Mouse (Mus musculus): ENCODE measurements at regions not wholly inside any gene's neighbourhood (a gene's known extent, or its start where the extent isn't known, plus 50 kb on each side); places are given as distances from the start of the nearest gene placed in this dataset.

GRCm38 (mm10) chr13:101024971-101025370 lies 191.7 kb upstream of the Slc30a5 start:
- DNase-seq (ENCODE audit: low spot score) (no peak), ATAC-seq (ENCODE audit: extremely low read depth, insufficient number of reproducible peaks, low FRiP score, poor library complexity, severe bottlenecking) (no peak)
- H3K4me3 ChIP-seq (ENCODE audit: low read depth, low read length): no peak overlapping the region
- H3K36me3 ChIP-seq (replicated peaks): no peaks in the 10 kb centered on the region
- H3K4me1 ChIP-seq (ENCODE audit: insufficient read depth, low read depth, low read length): no peaks in the 10 kb centered on the region
- TF ChIP-seq GATA1 (IDR thresholded peaks at IDR 0.05; ENCODE audit: borderline replicate concordance, low read length) (no peak), CTCF (IDR thresholded peaks at IDR 0.05; ENCODE audit: low read depth, low read length) (no peak), POLR2AphosphoS5 (IDR thresholded peaks at IDR 0.05; ENCODE audit: insufficient replicate concordance, low read depth, low read length) (no peak), GATA2 (IDR thresholded peaks at IDR 0.05; ENCODE audit: borderline replicate concordance, low read depth, low read length) (no peak), TAL1 (conservative IDR thresholded peaks at IDR 0.05; ENCODE audit: low read depth, low read length) (no peak)
- no peaks in the 10 kb centered on the region for H3K9me3 ChIP-seq (replicated peaks)
- no peaks in the 10 kb centered on the region for H3K27me3 ChIP-seq (ENCODE audit: insufficient read depth, low read length)

- Histone ChIP-seq H3K27me3 (ENCODE audit: insufficient read depth, low read length) (no peaks in the 10 kb centered on the region), H3K9me3 (replicated peaks) (no peaks in the 10 kb centered on the region), H3K36me3 (replicated peaks) (no peaks in the 10 kb centered on the region), H3K4me1 (ENCODE audit: insufficient read depth, low read depth, low read length) (no peaks in the 10 kb centered on the region), H3K4me3 (ENCODE audit: low read depth, low read length) (no peak overlapping the region)
- DNase-seq (ENCODE audit: low spot score) (no peak), ATAC-seq (ENCODE audit: extremely low read depth, insufficient number of reproducible peaks, low FRiP score, poor library complexity, severe bottlenecking) (no peak)
- TF ChIP-seq POLR2AphosphoS5 (IDR thresholded peaks at IDR 0.05; ENCODE audit: insufficient replicate concordance, low read depth, low read length) (no peak), GATA2 (IDR thresholded peaks at IDR 0.05; ENCODE audit: borderline replicate concordance, low read depth, low read length) (no peak), CTCF (IDR thresholded peaks at IDR 0.05; ENCODE audit: low read depth, low read length) (no peak), TAL1 (conservative IDR thresholded peaks at IDR 0.05; ENCODE audit: low read depth, low read length) (no peak), GATA1 (IDR thresholded peaks at IDR 0.05; ENCODE audit: borderline replicate concordance, low read length) (no peak)
Measured at GRCm38 (mm10) chr13:101019272-101019676, 186.0 kb upstream of the Slc30a5 start.

- ATAC-seq (ENCODE audit: extremely low read depth, insufficient number of reproducible peaks, low FRiP score, poor library complexity, severe bottlenecking) (no peak), DNase-seq (ENCODE audit: low spot score) (no peak)
- Histone ChIP-seq H3K4me1 (ENCODE audit: insufficient read depth, low read depth, low read length) (no peaks in the 10 kb centered on the region), H3K27me3 (ENCODE audit: insufficient read depth, low read length) (no peaks in the 10 kb centered on the region), H3K36me3 (replicated peaks) (no peaks in the 10 kb centered on the region), H3K9me3 (replicated peaks) (no peaks in the 10 kb centered on the region), H3K4me3 (ENCODE audit: low read depth, low read length) (no peak overlapping the region)
- no peak for TF ChIP-seq CTCF (IDR thresholded peaks at IDR 0.05; ENCODE audit: low read depth, low read length)
- TF ChIP-seq GATA2 (IDR thresholded peaks at IDR 0.05; ENCODE audit: borderline replicate concordance, low read depth, low read length): no peak
- no peak for TF ChIP-seq TAL1 (conservative IDR thresholded peaks at IDR 0.05; ENCODE audit: low read depth, low read length)
- TF ChIP-seq POLR2AphosphoS5 (IDR thresholded peaks at IDR 0.05; ENCODE audit: insufficient replicate concordance, low read depth, low read length): no peak
- TF ChIP-seq GATA1 (IDR thresholded peaks at IDR 0.05; ENCODE audit: borderline replicate concordance, low read length): no peak
Measured at GRCm38 (mm10) chr13:101017041-101017440, 183.8 kb upstream of the Slc30a5 start.

- TF ChIP-seq GATA2 (IDR thresholded peaks at IDR 0.05; ENCODE audit: borderline replicate concordance, low read depth, low read length) (no peak), CTCF (IDR thresholded peaks at IDR 0.05; ENCODE audit: low read depth, low read length) (no peak), TAL1 (conservative IDR thresholded peaks at IDR 0.05; ENCODE audit: low read depth, low read length) (no peak), GATA1 (IDR thresholded peaks at IDR 0.05; ENCODE audit: borderline replicate concordance, low read length) (no peak), POLR2AphosphoS5 (IDR thresholded peaks at IDR 0.05; ENCODE audit: insufficient replicate concordance, low read depth, low read length) (no peak)
- no peak overlapping the region for H3K4me3 ChIP-seq (ENCODE audit: low read depth, low read length)
- DNase-seq (ENCODE audit: low spot score): no peak
Measured at GRCm38 (mm10) chr13:101016181-101016580, 183.0 kb upstream of the Slc30a5 start.

GRCm38 (mm10) chr13:101015435-101015834 lies 182.2 kb upstream of the Slc30a5 start:
- Histone ChIP-seq H3K4me1 (ENCODE audit: insufficient read depth, low read depth, low read length) (no peaks in the 10 kb centered on the region), H3K9me3 (replicated peaks) (no peaks in the 10 kb centered on the region), H3K4me3 (ENCODE audit: low read depth, low read length) (no peak overlapping the region), H3K27me3 (ENCODE audit: insufficient read depth, low read length) (no peaks in the 10 kb centered on the region), H3K36me3 (replicated peaks) (no peaks in the 10 kb centered on the region)
- ATAC-seq (ENCODE audit: extremely low read depth, insufficient number of reproducible peaks, low FRiP score, poor library complexity, severe bottlenecking) (no peak), DNase-seq (ENCODE audit: low spot score) (no peak)
- no peak for TF ChIP-seq CTCF (IDR thresholded peaks at IDR 0.05; ENCODE audit: low read depth, low read length)
- no peak for TF ChIP-seq GATA1 (IDR thresholded peaks at IDR 0.05; ENCODE audit: borderline replicate concordance, low read length)
- TF ChIP-seq POLR2AphosphoS5 (IDR thresholded peaks at IDR 0.05; ENCODE audit: insufficient replicate concordance, low read depth, low read length): no peak

More at GRCm38 (mm10) chr13:101016181-101016580, 183.0 kb upstream of the Slc30a5 start:
- no peaks in the 10 kb centered on the region for H3K36me3 ChIP-seq (replicated peaks)
- no peak for ATAC-seq (ENCODE audit: extremely low read depth, insufficient number of reproducible peaks, low FRiP score, poor library complexity, severe bottlenecking)
- H3K27me3 ChIP-seq (ENCODE audit: insufficient read depth, low read length): no peaks in the 10 kb centered on the region
- no peaks in the 10 kb centered on the region for H3K4me1 ChIP-seq (ENCODE audit: insufficient read depth, low read depth, low read length)
- H3K9me3 ChIP-seq (replicated peaks): no peaks in the 10 kb centered on the region

- no peak for DNase-seq (ENCODE audit: low spot score)
- Histone ChIP-seq H3K36me3 (replicated peaks) (no peaks in the 10 kb centered on the region), H3K27me3 (ENCODE audit: insufficient read depth, low read length) (no peaks in the 10 kb centered on the region; the same call in 1 of the 2 replicates), H3K4me1 (ENCODE audit: insufficient read depth, low read depth, low read length) (no peaks in the 10 kb centered on the region), H3K4me3 (ENCODE audit: low read depth, low read length) (no peak overlapping the region), H3K9me3 (replicated peaks) (no peaks in the 10 kb centered on the region)
- TF ChIP-seq TAL1 (conservative IDR thresholded peaks at IDR 0.05; ENCODE audit: low read depth, low read length): no peak
- TF ChIP-seq GATA2 (IDR thresholded peaks at IDR 0.05; ENCODE audit: borderline replicate concordance, low read depth, low read length): no peak
- TF ChIP-seq POLR2AphosphoS5 (IDR thresholded peaks at IDR 0.05; ENCODE audit: insufficient replicate concordance, low read depth, low read length): no peak
- TF ChIP-seq CTCF (IDR thresholded peaks at IDR 0.05; ENCODE audit: low read depth, low read length): no peak
- no peak for TF ChIP-seq GATA1 (IDR thresholded peaks at IDR 0.05; ENCODE audit: borderline replicate concordance, low read length)
- no peak for ATAC-seq (ENCODE audit: extremely low read depth, insufficient number of reproducible peaks, low FRiP score, poor library complexity, severe bottlenecking)
Measured at GRCm38 (mm10) chr13:101013604-101014003, 180.4 kb upstream of the Slc30a5 start.

Data from G1E (cell line).